Mouse (Mus musculus): Measurements from ENCODE around the gene Rgs6.

DNA sequence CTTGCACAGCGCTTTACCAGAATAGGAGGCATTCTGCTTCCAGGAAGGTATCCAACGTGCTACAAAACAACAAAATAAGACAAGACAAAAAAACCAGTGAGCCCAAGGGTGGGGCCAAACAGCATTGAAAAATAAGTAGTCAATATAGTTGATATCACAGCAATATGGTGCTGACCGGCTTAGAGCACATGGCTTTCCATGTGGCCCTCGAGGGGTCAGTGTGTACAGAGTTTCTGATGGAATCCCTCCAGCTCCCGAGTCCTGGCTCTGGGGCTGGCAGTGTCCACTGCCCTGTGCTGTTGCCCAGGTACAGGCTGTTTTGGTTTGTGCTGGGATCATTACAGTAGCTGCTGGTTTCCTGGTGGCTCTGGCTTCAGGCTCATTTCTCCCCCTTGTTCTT is 35.7 kb upstream of the Rgs6 start:
- TF ChIP-seq CTCF (conservative IDR thresholded peaks at IDR 0.05; ENCODE audit: low read length) = no peak
- TF ChIP-seq NANOG (IDR thresholded peaks at IDR 0.05; ENCODE audit: borderline replicate concordance, low read length) = no peak

All from E14TG2a.4 (cell line).